Mouse (Mus musculus) B cell, adult 67 days (primary cell): ENCODE measurements around the gene Gm10563. TPM values are rescaled to one million over a fixed set of nuclear protein-coding genes. Genes with fewer than 3 reads are reported as not detected.

Source experiments
- total RNA-seq, 2 experiments: library from RNA; stranded (reverse); gene quantifications; 4 replicates each; pipeline ENCODE4 v1.2.4; 2023

The Gm10563 gene
- not detected for total RNA-seq

DNA sequence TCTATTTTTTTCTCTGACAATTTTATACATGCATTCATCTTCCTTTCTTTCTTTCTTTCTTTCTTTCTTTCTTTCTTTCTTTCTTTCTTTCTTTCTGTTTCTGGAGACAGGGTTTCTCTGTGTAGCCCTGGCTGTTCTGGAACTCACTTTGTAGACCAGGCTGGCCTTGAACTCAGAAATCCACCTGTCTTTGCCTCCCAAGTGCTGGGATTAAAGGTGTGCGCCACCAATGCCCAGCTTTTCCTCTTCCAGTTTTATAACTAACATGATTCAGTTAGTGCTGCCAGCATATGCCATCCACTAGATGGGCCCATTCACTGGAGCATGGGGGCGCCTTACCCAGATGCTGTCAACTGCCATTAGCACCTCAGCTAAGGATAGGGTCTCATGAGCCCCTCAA, at the start of gene Gm10563:
TSS of gene Gm10563 (minus strand) at position 101 of the 400 bp plus-strand sequence.

DNA sequence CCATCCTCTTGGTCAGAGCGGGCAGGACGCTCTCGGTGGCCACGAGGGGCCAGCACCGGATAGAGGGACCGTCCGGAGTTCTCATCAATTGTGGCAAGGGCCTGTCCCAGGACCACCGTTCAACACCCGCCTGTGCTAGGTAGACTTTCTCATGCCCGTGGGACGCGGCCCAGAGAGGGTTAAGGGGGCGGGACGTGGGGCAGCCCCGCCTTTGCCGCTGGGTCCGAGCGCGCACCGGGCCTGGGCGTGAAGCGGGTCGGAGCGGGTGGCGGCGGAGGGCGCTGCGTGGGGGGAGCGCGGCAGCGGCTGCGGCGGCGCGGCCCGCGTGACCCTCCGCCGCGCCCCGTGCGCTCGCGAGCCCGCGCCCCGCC, 48.9 kb upstream of the Gm10563 start, which contains the start of gene Fndc10:
TSS of gene Fndc10 (plus strand) at position 232 of the 371 bp plus-strand sequence.

DNA sequence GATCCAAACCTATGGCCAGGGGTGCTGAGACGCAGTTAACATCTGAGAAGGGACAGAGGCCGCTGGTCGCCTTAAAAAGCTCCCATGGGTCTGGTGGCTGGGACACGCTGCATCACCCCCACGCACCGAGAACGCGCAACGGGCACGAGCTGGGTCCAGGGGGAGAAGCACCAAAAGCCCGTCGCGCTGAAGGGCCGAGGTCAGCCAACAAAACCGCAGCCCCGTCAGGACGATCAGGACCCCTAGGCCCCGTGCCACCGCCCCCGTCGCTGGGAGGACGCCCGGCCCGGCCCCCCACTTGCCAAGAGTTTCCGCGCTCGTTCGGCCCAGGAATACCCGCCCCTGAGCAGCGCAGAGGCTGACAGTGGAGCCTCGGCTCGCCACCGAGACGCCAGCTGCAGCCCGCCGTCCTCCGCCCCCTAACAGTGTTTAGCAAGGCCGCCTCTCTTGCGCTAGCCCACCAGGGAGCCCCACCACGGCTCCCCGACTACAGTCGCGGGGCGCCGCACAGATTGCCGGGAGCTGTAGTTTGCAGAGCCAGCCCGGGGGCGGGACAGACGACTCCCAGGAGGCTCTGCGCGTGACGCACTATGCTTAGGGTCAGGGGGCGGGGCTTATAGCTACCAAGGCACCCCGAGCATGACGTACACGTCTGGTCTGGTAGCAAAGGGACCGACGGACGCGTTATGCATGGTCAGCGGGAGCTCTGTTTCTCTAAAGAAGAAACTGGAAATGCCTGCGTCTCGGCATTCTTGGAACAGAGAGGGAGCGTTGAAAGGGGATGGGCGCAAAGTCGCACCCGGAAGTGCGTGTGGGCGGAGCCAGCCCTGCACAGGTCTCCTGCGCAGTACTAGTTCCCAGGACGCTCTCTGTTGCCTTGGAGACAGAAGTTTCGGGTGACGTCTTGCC, 23.7 kb upstream of the Gm10563 start, which contains the start of gene Mib2:
TSS of gene Mib2 (minus strand) at position 510 of the 909 bp plus-strand sequence.

DNA sequence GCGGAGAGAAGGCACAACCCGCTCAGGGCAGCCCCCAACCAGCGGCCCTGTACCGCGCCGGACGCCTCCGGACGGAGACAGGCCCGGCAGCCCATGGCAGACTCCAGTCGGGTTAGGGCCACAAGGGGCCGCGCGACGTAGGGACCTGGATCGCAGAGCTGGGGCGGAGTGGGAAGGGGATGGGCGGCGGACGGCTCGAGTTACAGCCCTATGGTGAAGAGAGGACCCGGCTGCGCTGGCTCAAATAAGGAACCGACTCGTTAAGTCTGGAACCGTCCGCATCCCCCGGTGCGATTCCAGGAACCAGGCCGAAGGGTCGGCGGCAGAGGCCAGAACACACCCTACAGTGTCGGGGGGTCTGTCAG, 7.9 kb upstream of the Gm10563 start, which contains the start of gene Mmp23:
TSS of gene Mmp23 (minus strand) at position 299 of the 365 bp plus-strand sequence.

DNA sequence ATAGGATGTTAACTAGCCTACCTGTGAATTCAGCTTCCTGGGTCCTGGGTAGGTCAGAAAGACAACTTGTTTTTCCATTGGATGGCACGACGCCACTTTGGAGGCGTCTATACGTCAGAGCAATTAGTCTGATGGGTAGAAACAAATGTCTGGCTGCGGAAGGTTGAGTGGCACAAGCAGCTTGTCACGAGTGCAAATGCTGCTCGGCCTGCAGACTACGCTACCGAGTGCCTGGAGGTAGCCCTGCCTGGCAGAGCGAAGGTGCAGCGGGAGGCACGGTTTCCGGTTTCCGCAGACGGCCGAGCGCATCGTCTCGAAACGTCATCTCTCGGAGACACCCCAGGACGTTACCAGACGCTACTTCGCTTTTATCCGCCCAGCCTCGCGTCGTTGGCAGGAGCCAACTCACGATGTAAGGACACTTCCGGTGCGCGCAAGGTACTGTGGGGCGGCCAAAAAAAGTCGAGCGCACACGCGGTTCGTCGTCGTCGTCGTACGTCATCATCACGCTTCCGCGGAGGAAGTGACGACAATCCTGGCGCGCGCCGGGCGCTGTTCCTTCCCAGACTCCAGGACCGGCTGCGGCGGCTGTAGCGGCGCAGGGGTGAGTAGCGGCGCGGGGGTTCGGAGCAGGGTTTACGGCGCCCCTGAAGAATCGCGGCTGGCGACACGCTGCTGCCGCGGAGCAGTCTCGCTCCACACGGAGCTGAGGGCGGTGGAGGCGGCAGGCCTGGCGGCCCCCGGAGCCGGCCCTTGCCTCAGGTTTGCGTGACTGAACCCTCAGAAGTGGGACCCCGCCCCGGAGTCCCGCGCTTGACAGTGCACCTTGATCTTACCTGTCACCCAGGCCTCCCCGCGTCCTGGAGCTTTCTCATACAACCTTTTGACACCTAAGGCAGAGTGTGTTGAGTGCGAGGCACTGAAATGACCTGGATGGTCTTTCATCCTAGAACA, 20.6 kb downstream of the Gm10563 start, which contains the start of gene Cdk11b:
TSS of gene Cdk11b (plus strand) at position 517 of the 954 bp plus-strand sequence.

DNA sequence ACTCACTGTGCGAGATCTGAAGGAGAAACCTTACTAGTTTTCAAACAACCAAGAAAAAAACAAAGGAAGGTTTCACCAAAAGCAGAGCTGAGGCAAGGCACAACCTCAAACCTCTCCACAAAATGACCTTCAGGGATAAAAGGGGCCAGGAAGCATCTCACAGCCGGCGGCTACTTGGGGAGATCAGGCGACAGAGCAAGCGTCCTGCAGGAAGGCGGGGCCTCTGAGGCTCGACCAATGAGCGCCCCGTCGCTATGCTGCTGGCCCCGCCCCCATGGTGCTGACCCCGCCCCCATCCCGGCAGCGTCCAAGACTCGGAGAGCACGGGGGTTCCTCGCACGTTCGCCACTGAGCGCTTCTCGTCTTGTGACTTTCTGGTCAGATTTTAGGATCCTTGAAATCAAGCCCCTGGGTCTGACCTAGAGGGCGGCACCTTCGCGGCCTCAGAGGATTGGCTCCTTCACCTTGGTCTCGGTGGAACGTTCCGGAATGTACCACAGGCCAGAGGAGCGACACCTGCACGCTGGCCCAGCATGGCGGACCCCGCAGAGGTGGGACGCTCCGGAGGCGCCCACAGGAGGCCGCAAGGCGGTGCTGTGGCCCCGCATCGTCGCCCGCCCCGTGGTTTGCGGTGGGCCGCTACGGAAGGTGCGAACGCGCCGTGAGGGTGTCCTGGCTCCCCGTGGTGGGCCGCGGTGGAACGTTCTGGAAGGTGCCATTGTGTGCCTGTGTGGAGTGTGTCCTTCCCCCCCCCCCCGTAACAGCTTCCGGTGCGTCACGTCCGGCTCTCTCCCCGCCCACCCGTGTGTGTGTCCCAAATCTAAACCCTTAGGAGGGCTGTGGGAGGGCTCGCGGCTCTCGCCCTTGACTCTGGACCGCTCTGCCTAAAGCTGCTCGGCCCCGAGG, 43.9 kb downstream of the Gm10563 start, which contains the start of gene Slc35e2:
TSS of gene Slc35e2 (plus strand) at position 326 of the 906 bp plus-strand sequence.

Other genes starting within 250 kb of the Gm10563 start
- gene Gabrd, start 247.3 kb downstream of the Gm10563 start, total RNA-seq, result not detected
- gene Cfap74, start 236.2 kb downstream of the Gm10563 start, total RNA-seq, result under 1 TPM; 0.15 to 0.50 TPM
- gene Tmem52, start 176.3 kb downstream of the Gm10563 start, total RNA-seq, result not detected
- 100 to 1,000 TPM; 266 to 293 TPM for gene Gnb1, start 154.0 kb downstream of the Gm10563 start, total RNA-seq
- gene Nadk, start 83.0 kb downstream of the Gm10563 start, total RNA-seq, result 10 to 100 TPM; 50.7 to 51.2 TPM
- gene Slc35e2, start 44.0 kb downstream of the Gm10563 start, total RNA-seq, result 10 to 100 TPM; 24.5 to 30.3 TPM
- gene Cdk11b, start 20.6 kb downstream of the Gm10563 start, total RNA-seq, result 100 to 1,000 TPM; 142 to 147 TPM
- not detected for gene Mmp23, start 8.0 kb upstream of the Gm10563 start, total RNA-seq
- 10 to 100 TPM; 45.4 to 47.4 TPM for gene Mib2, start 23.8 kb upstream of the Gm10563 start, total RNA-seq
- gene Fndc10, start 48.9 kb upstream of the Gm10563 start, total RNA-seq, result 1 to 10 TPM; 3.8 to 5.4 TPM
- 10 to 100 TPM; 78.2 to 97.2 TPM for gene Ssu72, start 59.4 kb upstream of the Gm10563 start, total RNA-seq
- gene Tmem240, start 89.4 kb upstream of the Gm10563 start, total RNA-seq, result under 1 TPM; 0.52 to 0.65 TPM
- 10 to 100 TPM; 49.7 to 54.5 TPM for gene Atad3a, start 115.7 kb upstream of the Gm10563 start, total RNA-seq
- not detected for gene Vwa1, start 129.3 kb upstream of the Gm10563 start, total RNA-seq
- not detected for gene Tmem88b, start 140.5 kb upstream of the Gm10563 start, total RNA-seq
- gene Ankrd65, start 145.0 kb upstream of the Gm10563 start, total RNA-seq, result not detected
- 10 to 100 TPM; 36.1 to 46.0 TPM for gene Mrpl20, start 157.5 kb upstream of the Gm10563 start, total RNA-seq
- 100 to 1,000 TPM; 234 to 257 TPM for gene Ccnl2, start 167.1 kb upstream of the Gm10563 start, total RNA-seq
- 10 to 100 TPM; 69.6 to 73.2 TPM for gene Aurkaip1, start 185.9 kb upstream of the Gm10563 start, total RNA-seq
- gene Mxra8, start 194.3 kb upstream of the Gm10563 start, total RNA-seq, result 10 to 100 TPM; 11.4 to 16.3 TPM
- gene Dvl1, start 202.0 kb upstream of the Gm10563 start, total RNA-seq, result 10 to 100 TPM; 63.8 to 68.9 TPM
- gene Tas1r3, start 218.0 kb upstream of the Gm10563 start, total RNA-seq, result 1 to 10 TPM; 1.3 to 2.1 TPM
- 10 to 100 TPM; 13.3 to 18.2 TPM for gene Cptp, start 224.0 kb upstream of the Gm10563 start, total RNA-seq
- 10 to 100 TPM; 56.0 to 56.7 TPM for gene Ints11, start 224.1 kb upstream of the Gm10563 start, total RNA-seq
- gene Pusl1, start 246.4 kb upstream of the Gm10563 start, total RNA-seq, result 10 to 100 TPM; 24.5 to 24.6 TPM
- 10 to 100 TPM; 68.7 to 74.2 TPM for gene Acap3, start 246.4 kb upstream of the Gm10563 start, total RNA-seq